Mouse (Mus musculus) lung, postnatal 0 days (tissue): ENCODE data around the gene Vmn1r54.
"Not testable (repeated sequence)": the region's sequence is repeated elsewhere in the genome, so short reads cannot be mapped to it uniquely, and the experiment has no call there.

ENCODE experiments used
- CTCF ChIP-seq: IDR thresholded peaks from 2 replicates; pipeline ENCODE4 v1.5.1; 2016; ENCODE audit warnings: antibody characterized with exemption, mild to moderate bottlenecking
- EP300 ChIP-seq: IDR thresholded peaks from 2 replicates; pipeline ENCODE4 v1.6.1; 2016; ENCODE audit warnings: antibody characterized with exemption, mild to moderate bottlenecking, control low read depth

GRCm38 (mm10) chr6:90202493-90202892, 43.6 kb upstream of the Vmn1r54 start, which contains the start of gene V1ra8:
- TF ChIP-seq CTCF, EP300: not testable (repeated sequence)
